Mouse (Mus musculus) c-Kit-positive CD71-negative TER-119-negative erythroid progenitor cells, embryonic 14.5 days (primary cell): Measurements from ENCODE around the gene Abcc3.

ENCODE experiments used
- DNase-seq: peaks from one replicate; pipeline ENCODE4 v3.0.0-alpha.2; 2013; ENCODE audit warnings: low read depth

Gene Abcc3

GRCm38 (mm10) chr11:94323271-94323925, 69.4 kb downstream of the Abcc3 start:
- DNase-seq: no peak

GRCm38 (mm10) chr11:94322636-94323035, 70.2 kb downstream of the Abcc3 start:
- DNase-seq: no peak

GRCm38 (mm10) chr11:94321931-94322400, 70.8 kb downstream of the Abcc3 start, which contains the start of gene Luc7l3:
Gene Luc7l3, minus strand, starts transcription at chr11:94321988.
- DNase-seq: peak; percentile 88

GRCm38 (mm10) chr11:94320969-94321930, 71.5 kb downstream of the Abcc3 start:
- no peak for DNase-seq

GRCm38 (mm10) chr11:94318056-94318455, 74.7 kb downstream of the Abcc3 start:
- no peak for DNase-seq

- no peak for DNase-seq
These were observed 75.3 kb downstream of the Abcc3 start for GRCm38 (mm10) chr11:94317515-94317914.

- DNase-seq: no peak
These were observed 75.8 kb downstream of the Abcc3 start for GRCm38 (mm10) chr11:94317014-94317413.

GRCm38 (mm10) chr11:94316528-94316927, 76.3 kb downstream of the Abcc3 start:
- no peak for DNase-seq

- no peak for DNase-seq
These were observed 77.5 kb downstream of the Abcc3 start for GRCm38 (mm10) chr11:94315308-94315707.

GRCm38 (mm10) chr11:94314098-94314652, 78.6 kb downstream of the Abcc3 start:
- no peak for DNase-seq

- no peak for DNase-seq
These were observed 80.1 kb downstream of the Abcc3 start for GRCm38 (mm10) chr11:94312733-94313132.

- DNase-seq: no peak
These were observed 97.6 kb downstream of the Abcc3 start for GRCm38 (mm10) chr11:94294996-94295845.
